Mouse (Mus musculus): ENCODE measurements around the gene Tet3. TPM values are rescaled to one million over a fixed set of nuclear protein-coding genes. Genes with fewer than 3 reads are reported as not detected.
"Not testable (repeated sequence)": the region's sequence is repeated elsewhere in the genome, so short reads cannot be mapped to it uniquely, and the experiment has no call there.

Gene Tet3
- polyA plus RNA-seq, 1 experiment from 2014 or later, result 13.9 TPM

GRCm38 (mm10) chr6:83361523-83362248 is 97.2 kb downstream of the Tet3 start:
- Histone ChIP-seq H3K27ac (no peak overlapping the region), H3K79me2 (ENCODE audit: inconsistent target) (peaks cover 5% of the 10 kb centered on the region; the same call in 1 of the 2 replicates), H3K4me3 (ENCODE audit: inconsistent target) (no peak overlapping the region), H3K36me3 (ENCODE audit: inconsistent target) (peaks cover 50% of the 10 kb centered on the region)
- 93% methylated on average over 9 of the region's 11 CpGs for WGBS (ENCODE audit: missing documents)

- H3K27ac ChIP-seq, result no peak overlapping the region
- H3K79me2 ChIP-seq (ENCODE audit: inconsistent target), result no peaks in the 10 kb centered on the region
- WGBS (ENCODE audit: missing documents), result 87% methylated on average over 10 of the region's 10 CpGs
- peaks cover 30% of the 10 kb centered on the region for H3K36me3 ChIP-seq (ENCODE audit: inconsistent target)
- H3K4me3 ChIP-seq (ENCODE audit: inconsistent target), result no peak overlapping the region
Measured at GRCm38 (mm10) chr6:83357436-83357835, 101.4 kb downstream of the Tet3 start.

GRCm38 (mm10) chr6:83356569-83357138 is 102.2 kb downstream of the Tet3 start:
- WGBS (ENCODE audit: missing documents), result 30% methylated on average over 7 of the region's 7 CpGs
- Histone ChIP-seq H3K27ac (no peak overlapping the region), H3K79me2 (ENCODE audit: inconsistent target) (no peaks in the 10 kb centered on the region), H3K36me3 (ENCODE audit: inconsistent target) (peaks cover 25% of the 10 kb centered on the region), H3K4me3 (ENCODE audit: inconsistent target) (no peak overlapping the region)

GRCm38 (mm10) chr6:83354856-83355781 is 103.8 kb downstream of the Tet3 start:
- Histone ChIP-seq H3K27ac (no peak overlapping the region), H3K4me3 (ENCODE audit: inconsistent target) (no peak overlapping the region), H3K79me2 (ENCODE audit: inconsistent target) (no peaks in the 10 kb centered on the region), H3K36me3 (ENCODE audit: inconsistent target) (peaks cover 15% of the 10 kb centered on the region; the same call in 1 of the 2 replicates)
- WGBS (ENCODE audit: missing documents), result 92% methylated on average over 9 of the region's 9 CpGs

GRCm38 (mm10) chr6:83352666-83353410 is 106.0 kb downstream of the Tet3 start:
- H3K36me3 ChIP-seq (ENCODE audit: inconsistent target), result peaks cover 15% of the 10 kb centered on the region; the same call in 1 of the 2 replicates
- no peaks in the 10 kb centered on the region; the same call in 1 of the 2 replicates for H3K79me2 ChIP-seq (ENCODE audit: inconsistent target)
- H3K4me3 ChIP-seq (ENCODE audit: inconsistent target), result no peak overlapping the region
- 94% methylated on average over 22 of the region's 24 CpGs for WGBS (ENCODE audit: missing documents)
- no peak overlapping the region for H3K27ac ChIP-seq

- Histone ChIP-seq H3K36me3 (ENCODE audit: inconsistent target) (peaks cover 15% of the 10 kb centered on the region; the same call in 1 of the 2 replicates), H3K27ac (no peak overlapping the region), H3K79me2 (ENCODE audit: inconsistent target) (no peaks in the 10 kb centered on the region; the same call in 1 of the 2 replicates), H3K4me3 (ENCODE audit: inconsistent target) (no peak overlapping the region)
- WGBS (ENCODE audit: missing documents), result 87% methylated on average over 6 of the region's 7 CpGs
Measured at GRCm38 (mm10) chr6:83351490-83352160, 107.3 kb downstream of the Tet3 start.

- H3K27ac ChIP-seq, result no peak overlapping the region
- WGBS (ENCODE audit: missing documents), result 92% methylated on average over 15 of the region's 16 CpGs
- peaks cover 15% of the 10 kb centered on the region; the same call in 1 of the 2 replicates for H3K36me3 ChIP-seq (ENCODE audit: inconsistent target)
- no peak overlapping the region for H3K4me3 ChIP-seq (ENCODE audit: inconsistent target)
- H3K79me2 ChIP-seq (ENCODE audit: inconsistent target), result no peaks in the 10 kb centered on the region; the same call in 1 of the 2 replicates
Measured at GRCm38 (mm10) chr6:83350851-83351405, 108.0 kb downstream of the Tet3 start.

GRCm38 (mm10) chr6:83350172-83350571 is 108.7 kb downstream of the Tet3 start:
- peak overlapping the region; percentile 38; the same call in 1 of the 2 replicates for H3K27ac ChIP-seq
- WGBS (ENCODE audit: missing documents), result 88% methylated on average over 7 of the region's 7 CpGs
- H3K4me3 ChIP-seq (ENCODE audit: inconsistent target), result peak overlapping the region; percentile 70
- H3K79me2 ChIP-seq (ENCODE audit: inconsistent target), result no peaks in the 10 kb centered on the region; the same call in 1 of the 2 replicates
- peaks cover 15% of the 10 kb centered on the region; the same call in 1 of the 2 replicates for H3K36me3 ChIP-seq (ENCODE audit: inconsistent target)

- WGBS (ENCODE audit: missing documents), result under 1% methylated on average over 27 of the region's 53 CpGs
- Histone ChIP-seq H3K4me3 (ENCODE audit: inconsistent target) (peak overlapping the region; percentile 70), H3K27ac (peak overlapping the region; percentile 38; the same call in 1 of the 2 replicates), H3K79me2 (ENCODE audit: inconsistent target) (no peaks in the 10 kb centered on the region; the same call in 1 of the 2 replicates), H3K36me3 (ENCODE audit: inconsistent target) (peaks cover 15% of the 10 kb centered on the region; the same call in 1 of the 2 replicates)
Measured at GRCm38 (mm10) chr6:83349274-83349958, 109.5 kb downstream of the Tet3 start.

GRCm38 (mm10) chr6:83348873-83349272 is 110.0 kb downstream of the Tet3 start, which contains the start of gene Bola3:
Bola3 (plus strand) TSS chr6:83349147.
- Histone ChIP-seq H3K27ac (peak within 1 kb of the TSS; percentile 38; the same call in 1 of the 2 replicates), H3K4me3 (ENCODE audit: inconsistent target) (peak within 1 kb of the TSS; percentile 70), H3K79me2 (ENCODE audit: inconsistent target) (no peaks in the 10 kb centered on the region; the same call in 1 of the 2 replicates), H3K36me3 (ENCODE audit: inconsistent target) (peaks cover 18% of the 10 kb centered on the region; the same call in 1 of the 2 replicates)
- WGBS (ENCODE audit: missing documents), result 49% methylated on average over 6 of the region's 6 CpGs

- Histone ChIP-seq H3K27ac (no peak overlapping the region), H3K36me3 (ENCODE audit: inconsistent target) (peaks cover 16% of the 10 kb centered on the region)
Measured at GRCm38 (mm10) chr6:83347916-83348315, 111.0 kb downstream of the Tet3 start.

GRCm38 (mm10) chr6:83345285-83345684 is 113.6 kb downstream of the Tet3 start:
- Histone ChIP-seq H3K36me3 (ENCODE audit: inconsistent target) (peaks cover 39% of the 10 kb centered on the region), H3K79me2 (ENCODE audit: inconsistent target) (peaks cover 28% of the 10 kb centered on the region; the same call in 1 of the 2 replicates)
- H3K4me3 ChIP-seq (ENCODE audit: inconsistent target); H3K27ac ChIP-seq: not testable (repeated sequence)
- WGBS (ENCODE audit: missing documents), result 93% methylated on average over 6 of the region's 8 CpGs

More at GRCm38 (mm10) chr6:83347916-83348315, 111.0 kb downstream of the Tet3 start:
- H3K79me2 ChIP-seq (ENCODE audit: inconsistent target), result peaks cover 2% of the 10 kb centered on the region; the same call in 1 of the 2 replicates
- 86% methylated on average over 3 of the region's 3 CpGs for WGBS (ENCODE audit: missing documents)
- H3K4me3 ChIP-seq (ENCODE audit: inconsistent target), result no peak overlapping the region
